Mouse (Mus musculus) E14TG2a.4 (cell line): Measurements from ENCODE around the gene Gm5426.

ENCODE experiments used
- CTCF ChIP-seq: conservative IDR thresholded peaks from 2 replicates; pipeline ENCODE4 v1.5.1; 2014; ENCODE audit warnings: low read length
- NANOG ChIP-seq: IDR thresholded peaks from 2 replicates; pipeline ENCODE4 v1.6.1; 2014; ENCODE audit warnings: borderline replicate concordance, low read length, mixed read lengths

DNA sequence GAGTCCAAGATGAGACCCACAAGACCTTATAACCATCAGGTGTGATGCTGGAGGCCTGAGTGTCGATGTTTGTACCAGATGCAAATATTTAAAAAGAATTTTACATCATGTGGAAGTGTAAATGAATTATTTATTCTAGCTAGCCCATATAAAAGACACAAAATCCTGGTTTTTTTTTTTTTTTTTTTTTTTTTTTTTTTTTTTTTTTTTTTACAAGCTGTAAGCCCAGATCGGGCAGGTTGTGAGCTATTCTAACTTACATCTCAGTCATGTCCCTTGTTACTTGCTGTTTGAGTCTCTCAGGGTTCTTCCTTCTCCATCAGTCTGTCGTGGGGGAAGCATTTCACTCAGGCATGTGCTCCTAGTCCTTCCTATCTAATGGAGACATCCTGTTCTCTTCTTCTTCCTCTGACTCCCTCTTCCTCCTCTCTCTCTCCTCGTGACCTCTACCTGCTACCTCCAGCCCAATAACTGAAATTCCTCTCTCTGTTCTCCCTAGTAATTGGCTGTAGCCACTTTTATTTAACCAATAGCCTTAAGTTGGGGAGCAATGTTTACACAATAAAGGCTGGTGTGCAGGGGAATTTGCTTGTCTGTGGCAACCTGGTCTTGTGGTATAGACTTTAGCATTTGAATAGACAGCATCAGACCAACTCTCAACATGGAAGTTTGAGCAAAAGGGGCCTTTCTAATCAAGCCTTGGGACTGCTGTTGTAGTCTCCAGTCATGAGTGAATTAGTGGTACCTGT is 29.3 kb upstream of the Gm5426 start:
- no peak; the same call in 1 of the 2 replicates for TF ChIP-seq CTCF
- TF ChIP-seq NANOG: no peak
